Mouse (Mus musculus): Measurements from ENCODE around the gene Atp5s.

DNA sequence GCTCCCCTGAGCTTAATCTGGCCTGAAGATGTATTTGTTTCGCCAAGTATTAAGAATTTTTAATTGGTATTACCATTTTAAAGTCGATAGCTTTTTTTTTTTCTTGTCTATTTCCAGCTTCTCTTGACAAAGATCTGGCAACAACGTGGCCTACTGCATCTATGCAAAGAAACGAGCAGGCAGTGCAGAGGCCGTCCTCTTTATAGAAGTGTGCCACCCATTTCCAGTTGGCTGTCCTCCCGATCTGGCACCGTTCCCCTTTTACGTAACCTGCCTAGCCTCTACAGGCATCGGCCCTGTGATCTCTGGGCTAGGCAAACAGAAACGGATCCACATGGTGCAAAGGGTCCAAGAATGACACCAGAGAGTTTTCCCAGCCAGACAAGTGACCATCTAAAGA lies 41.2 kb upstream of the Atp5s start:
- TF ChIP-seq CTCF (conservative IDR thresholded peaks at IDR 0.05; ENCODE audit: insufficient read depth, insufficient read length, low read depth, low read length) (no peak), POLR2A (IDR thresholded peaks at IDR 0.05; ENCODE audit: low read depth, low read length) (no peak)
